Mouse (Mus musculus) stomach, embryonic 14.5 days (tissue): ENCODE data around the gene Eras. TPM values are rescaled to one million over a fixed set of nuclear protein-coding genes. Genes with fewer than 3 reads are reported as not detected.
"Not testable (repeated sequence)": the region's sequence is repeated elsewhere in the genome, so short reads cannot be mapped to it uniquely, and the experiment has no call there.

Source experiments
- ATAC-seq: fragments of 200-750 bp; cut with Nextera tagmentation; 2 replicates; pipeline ENCODE4 v1.8.0; 2017; ENCODE audit warnings: low read depth, moderate TSS enrichment; ENCODE audit not compliant: insufficient number of reproducible peaks, insufficient read depth, low FRiP score
- H3K27ac ChIP-seq: fragments of 300-500 bp; sonication (generic); 2 replicates; pipeline ENCODE4 v1.5.1; 2014; ENCODE audit warnings: mild to moderate bottlenecking, low read length, moderate library complexity, mixed read lengths
- H3K27me3 ChIP-seq: fragments of 300-500 bp; sonication (generic); 2 replicates; pipeline ENCODE4 v1.6.1; 2014; ENCODE audit warnings: low read length, control low read depth, mixed read lengths; ENCODE audit not compliant: control insufficient read depth, insufficient read depth
- H3K36me3 ChIP-seq: fragments of 300-500 bp; sonication (generic); 2 replicates; pipeline ENCODE4 v1.6.1; 2014; ENCODE audit warnings: mild to moderate bottlenecking, control low read depth, low read length, moderate library complexity, mixed read lengths; ENCODE audit not compliant: control insufficient read depth, insufficient read depth
- H3K4me1 ChIP-seq: fragments of 300-500 bp; sonication (generic); 2 replicates; pipeline ENCODE4 v1.6.1; 2014; ENCODE audit warnings: low read length, control low read depth, mixed read lengths; ENCODE audit not compliant: control insufficient read depth, insufficient read depth
- H3K4me2 ChIP-seq: fragments of 300-500 bp; sonication (generic); replicated peaks from 2 replicates; pipeline ENCODE4 v1.6.1; 2014; ENCODE audit warnings: low read depth, low read length, control low read depth
- H3K4me3 ChIP-seq: fragments of 300-500 bp; sonication (generic); 2 replicates; pipeline ENCODE4 v1.5.1; 2014; ENCODE audit warnings: low read depth, low read length, control low read depth
- H3K9ac ChIP-seq: fragments of 300-500 bp; sonication (generic); replicated peaks from 2 replicates; pipeline ENCODE4 v1.6.1; 2014; ENCODE audit warnings: low read depth, mild to moderate bottlenecking, control low read depth, low read length, moderate library complexity, mixed read lengths
- H3K9me3 ChIP-seq: fragments of 300-500 bp; sonication (generic); 2 replicates; pipeline ENCODE4 v1.6.1; 2016; ENCODE audit warnings: low read depth, low read length, control low read depth; ENCODE audit not compliant: control insufficient read depth
- WGBS: fragments of 180-500 bp; shearing (Covaris S2); extraction: QIAGEN DNeasy Blood & Tissue Kit; methylation state at CpG from one replicate; pipeline ENCODE4 v1.1.7; 2014; 5-methylcytosine and 5-hydroxymethylcytosine counted together
- polyA plus RNA-seq: library from polyadenylated mRNA; unstranded; fragments of >200 nt; fragmentation: Nextera tagmentation; extraction: Ambion mirVana; gene quantifications from 2 replicates; pipeline ENCODE4 v1.2.1, GENCODE M21; 2014

Gene Eras
- polyA plus RNA-seq, 1 experiment from 2014 or later: not detected

DNA sequence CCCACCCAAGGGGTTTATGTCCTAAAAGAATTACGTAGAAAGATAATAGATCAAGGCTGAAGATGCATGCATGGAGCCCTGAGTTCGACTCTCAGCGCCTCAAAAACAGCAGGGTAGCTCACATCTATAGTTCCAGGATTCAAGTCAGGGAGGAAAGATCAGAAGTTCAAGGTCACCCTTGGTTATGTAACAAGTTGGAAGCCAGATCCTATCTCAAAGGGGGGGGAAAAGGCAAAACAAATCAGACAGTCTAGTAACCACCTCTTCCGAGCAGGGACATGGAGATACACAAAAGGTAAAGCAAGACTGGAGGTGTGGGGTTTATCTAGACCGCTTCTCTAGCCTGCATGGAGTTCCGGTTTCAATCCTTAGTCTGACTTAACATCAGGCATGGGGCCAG lies 2.1 kb downstream of the Eras start:
- WGBS: 73% methylated on average over 6 of the region's 6 CpGs
- Histone ChIP-seq H3K4me2 (no peak overlapping the region), H3K4me3 (no peak overlapping the region), H3K36me3 (no peaks in the 10 kb centered on the region), H3K9ac (no peak overlapping the region), H3K27ac (no peak overlapping the region), H3K27me3 (peaks cover 7% of the 10 kb centered on the region; the same call in 1 of the 2 replicates), H3K9me3 (peaks cover 3% of the 10 kb centered on the region; the same call in 1 of the 2 replicates), H3K4me1 (no peaks in the 10 kb centered on the region)
- ATAC-seq: no peak

- H3K4me3 ChIP-seq: peak overlapping the region; percentile 18
- H3K9ac ChIP-seq: no peak overlapping the region
- peak overlapping the region; percentile 21 for H3K4me2 ChIP-seq
- peaks cover 14% of the 10 kb centered on the region for H3K27me3 ChIP-seq
- H3K9me3 ChIP-seq: no peaks in the 10 kb centered on the region
- no peaks in the 10 kb centered on the region for H3K36me3 ChIP-seq
- no peak overlapping the region for H3K27ac ChIP-seq
- 13% methylated on average over 40 of the region's 48 CpGs for WGBS
- ATAC-seq: no peak
- H3K4me1 ChIP-seq: no peaks in the 10 kb centered on the region
Observed at GRCm38 (mm10) chrX:7922032-7922431, 6.4 kb downstream of the Eras start.

- Histone ChIP-seq H3K27me3 (peaks cover 14% of the 10 kb centered on the region), H3K4me1 (no peaks in the 10 kb centered on the region), H3K36me3 (no peaks in the 10 kb centered on the region), H3K9ac (no peak within 1 kb of the TSS), H3K9me3 (no peaks in the 10 kb centered on the region), H3K27ac (no peak within 1 kb of the TSS), H3K4me2 (peak within 1 kb of the TSS; percentile 20; the same call in 1 of the 2 replicates), H3K4me3 (peak within 1 kb of the TSS; percentile 12; the same call in 1 of the 2 replicates)
- peak; percentile 58; the same call in 1 of the 2 replicates for ATAC-seq
- 11% methylated on average over 36 of the region's 40 CpGs for WGBS
Observed at GRCm38 (mm10) chrX:7919601-7920383, 8.6 kb downstream of the Eras start, which contains the start of gene Pcsk1n. Gene Pcsk1n, plus strand, starts transcription at chrX:7919822.

- H3K36me3 ChIP-seq, H3K4me1 ChIP-seq, H3K4me3 ChIP-seq, ATAC-seq, H3K9ac ChIP-seq, H3K4me2 ChIP-seq, H3K27ac ChIP-seq, H3K9me3 ChIP-seq: not testable (repeated sequence)
- 69% methylated on average over 6 of the region's 6 CpGs for WGBS
- H3K27me3 ChIP-seq: peaks cover 11% of the 10 kb centered on the region
Observed at GRCm38 (mm10) chrX:7917960-7918359, 10.4 kb downstream of the Eras start.

GRCm38 (mm10) chrX:7915669-7916068 lies 12.7 kb downstream of the Eras start:
- not testable (repeated sequence) for H3K36me3 ChIP-seq, H3K27ac ChIP-seq, H3K27me3 ChIP-seq, H3K4me1 ChIP-seq, H3K4me3 ChIP-seq, ATAC-seq, H3K9ac ChIP-seq, H3K9me3 ChIP-seq, H3K4me2 ChIP-seq
- 41% methylated on average over 3 of the region's 3 CpGs for WGBS

DNA sequence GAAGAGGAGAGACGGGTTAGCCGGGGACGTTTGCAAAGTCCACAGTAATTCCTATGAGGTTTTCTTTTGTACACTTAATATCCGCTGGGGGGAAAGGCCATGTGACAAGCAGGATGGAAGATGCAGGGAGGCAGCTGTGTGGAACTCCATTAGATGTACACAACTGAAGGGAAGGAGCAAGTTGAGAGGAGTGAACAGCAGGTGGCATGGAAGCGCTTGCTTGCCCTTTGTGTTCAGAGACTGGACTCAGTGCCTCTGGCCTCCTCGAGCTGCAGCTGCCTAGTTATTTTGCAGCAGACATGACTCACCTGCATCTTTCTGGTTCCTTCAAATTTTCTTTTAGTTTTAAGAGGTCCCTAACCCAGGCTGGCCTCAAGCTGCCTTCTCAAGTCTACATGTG lies 17.9 kb downstream of the Eras start:
- no peaks in the 10 kb centered on the region for H3K9me3 ChIP-seq

DNA sequence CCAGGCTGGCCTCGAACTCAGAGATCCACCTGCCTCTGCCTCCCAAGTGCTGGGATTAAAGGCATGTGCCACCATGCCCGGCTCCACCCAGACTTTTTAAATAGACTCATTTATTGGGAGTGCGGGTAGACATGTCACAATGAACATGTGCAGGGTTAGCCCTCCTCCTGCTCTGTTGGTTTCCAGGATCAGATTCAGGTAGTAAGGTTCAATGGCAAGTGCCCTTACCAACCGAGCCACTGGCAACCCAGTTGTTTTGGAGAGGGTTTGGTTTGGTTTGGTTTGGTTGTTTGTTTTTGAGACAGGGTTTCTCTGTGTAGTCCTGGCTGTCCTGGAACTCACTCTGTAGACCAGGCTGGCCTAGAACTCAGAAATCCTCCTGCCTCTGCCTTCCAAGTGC lies 19.2 kb downstream of the Eras start, which contains the start of gene Gm10490:
Gene Gm10490, plus strand, starts transcription at position 301 of the 400 bp plus-strand sequence.
- whole genome bisulfite sequencing: 90% methylated on average over 4 of the region's 4 CpGs
- not testable (repeated sequence) for H3K9me3 ChIP-seq, H3K4me3 ChIP-seq, H3K27ac ChIP-seq, ATAC-seq, H3K27me3 ChIP-seq, H3K4me1 ChIP-seq, H3K4me2 ChIP-seq, H3K36me3 ChIP-seq, H3K9ac ChIP-seq

More for the DNA sequence above, 17.9 kb downstream of the Eras start:
- Histone ChIP-seq H3K27me3 (no peaks in the 10 kb centered on the region), H3K27ac (no peak overlapping the region), H3K4me2 (no peak overlapping the region), H3K4me1 (no peaks in the 10 kb centered on the region), H3K36me3 (peaks cover 8% of the 10 kb centered on the region; the same call in 1 of the 2 replicates), H3K9ac (no peak overlapping the region), H3K4me3 (no peak overlapping the region)
- whole genome bisulfite sequencing: 50% methylated on average over 6 of the region's 6 CpGs
- no peak for ATAC-seq

DNA sequence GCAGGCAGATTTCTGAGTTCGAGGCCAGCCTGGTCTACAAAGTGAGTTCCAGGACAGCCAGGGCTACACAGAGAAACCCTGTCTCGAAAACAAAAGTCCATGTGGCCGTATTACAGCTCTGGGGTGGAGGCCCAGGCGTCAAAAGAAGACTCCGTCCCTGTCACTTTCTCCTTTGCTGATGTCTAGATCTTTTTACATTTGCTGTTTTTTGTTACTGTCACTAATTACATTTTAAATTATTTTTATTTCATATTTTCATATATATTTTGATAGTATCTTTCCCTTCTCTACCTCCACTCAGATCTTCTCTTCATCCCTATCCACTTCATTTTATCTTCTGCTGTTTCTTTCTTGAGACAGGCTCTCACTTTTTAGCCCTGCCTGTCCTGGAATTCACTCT lies 20.7 kb downstream of the Eras start, which contains the start of gene Gm10491:
Gene Gm10491, minus strand, starts transcription at position 101 of the 400 bp plus-strand sequence.
- Histone ChIP-seq H3K4me1 (no peaks in the 10 kb centered on the region), H3K4me3 (no peak within 1 kb of the TSS), H3K27me3 (no peaks in the 10 kb centered on the region), H3K4me2 (no peak within 1 kb of the TSS), H3K9ac (no peak within 1 kb of the TSS), H3K9me3 (no peaks in the 10 kb centered on the region), H3K36me3 (peaks cover 8% of the 10 kb centered on the region; the same call in 1 of the 2 replicates), H3K27ac (no peak within 1 kb of the TSS)
- no peak for ATAC-seq
- 90% methylated on average over 5 of the region's 5 CpGs for WGBS
